Mouse (Mus musculus): ENCODE results near the gene Tiam2. TPM values are rescaled to one million over a fixed set of nuclear protein-coding genes. Genes with fewer than 3 reads are reported as not detected.

The Tiam2 gene
- polyA plus RNA-seq, 1 experiment from 2014 or later, result 19.5 TPM

GRCm38 (mm10) chr17:3454850-3455249 is 128.5 kb downstream of the Tiam2 start:
- H3K4me2 ChIP-seq (replicated peaks), result no peak overlapping the region
- H3K4me1 ChIP-seq, result 0 out of 2 replicates have a peak, but pooled peaks cover 5% of the 10 kb centered on the region
- H3K27me3 ChIP-seq, result no peaks in the 10 kb centered on the region
- no peak overlapping the region for H3K4me3 ChIP-seq
- H3K27ac ChIP-seq, result no peak overlapping the region
- 91% methylated on average over 9 of the region's 9 CpGs for WGBS
- ATAC-seq (ENCODE audit: insufficient number of reproducible peaks, insufficient read depth, low FRiP score, low TSS enrichment), result no peak
- H3K36me3 ChIP-seq, result peaks cover 13% of the 10 kb centered on the region
- H3K9ac ChIP-seq, result no peak overlapping the region
- no peaks in the 10 kb centered on the region for H3K9me3 ChIP-seq

- H3K9me3 ChIP-seq, result no peaks in the 10 kb centered on the region
- no peak overlapping the region for H3K9ac ChIP-seq
- no peak overlapping the region for H3K4me3 ChIP-seq
- WGBS, result 52% methylated on average over 2 of the region's 2 CpGs
- no peak overlapping the region for H3K27ac ChIP-seq
- no peak for ATAC-seq (ENCODE audit: insufficient number of reproducible peaks, insufficient read depth, low FRiP score, low TSS enrichment)
- 0 out of 2 replicates have a peak, but pooled peaks cover 5% of the 10 kb centered on the region for H3K4me1 ChIP-seq
- H3K27me3 ChIP-seq, result no peaks in the 10 kb centered on the region
- no peak overlapping the region for H3K4me2 ChIP-seq (replicated peaks)
- 0 out of 2 replicates have a peak, but pooled peaks cover 2% of the 10 kb centered on the region for H3K36me3 ChIP-seq
These were observed 131.7 kb downstream of the Tiam2 start for GRCm38 (mm10) chr17:3457914-3458681.

- H3K27ac ChIP-seq, result no peak overlapping the region
- WGBS, result 65% methylated on average over 4 of the region's 4 CpGs
- no peaks in the 10 kb centered on the region for H3K9me3 ChIP-seq
- H3K4me2 ChIP-seq (replicated peaks), result no peak overlapping the region
- no peaks in the 10 kb centered on the region for H3K36me3 ChIP-seq
- no peaks in the 10 kb centered on the region for H3K27me3 ChIP-seq
- no peak for ATAC-seq (ENCODE audit: insufficient number of reproducible peaks, insufficient read depth, low FRiP score, low TSS enrichment)
- H3K9ac ChIP-seq, result no peak overlapping the region
- no peak overlapping the region for H3K4me3 ChIP-seq
- H3K4me1 ChIP-seq, result peaks cover 10% of the 10 kb centered on the region; the same call in 1 of the 2 replicates
These were observed 139.5 kb downstream of the Tiam2 start for GRCm38 (mm10) chr17:3465861-3466260.

DNA sequence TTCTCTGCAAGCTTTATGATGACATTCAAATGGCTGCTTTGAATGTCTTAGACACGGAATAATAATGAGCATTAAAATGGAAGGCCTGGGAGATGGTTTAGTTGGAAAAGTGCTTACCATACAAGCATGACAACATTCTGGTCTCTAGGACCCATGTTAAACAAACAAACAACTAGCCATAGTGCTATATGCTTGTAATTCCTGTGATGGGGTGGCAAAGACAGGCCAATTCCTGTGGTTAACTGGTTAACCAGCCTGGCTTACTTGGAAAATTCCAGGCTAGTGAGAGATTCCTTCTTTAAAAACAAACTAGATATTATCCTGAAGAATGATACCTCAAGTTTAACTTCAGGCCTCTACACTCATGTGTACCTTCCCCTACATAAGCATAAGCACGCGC is 140.3 kb downstream of the Tiam2 start:
- Histone ChIP-seq H3K4me1 (peaks cover 10% of the 10 kb centered on the region; the same call in 1 of the 2 replicates), H3K9me3 (no peaks in the 10 kb centered on the region), H3K4me2 (replicated peaks) (no peak overlapping the region), H3K4me3 (no peak overlapping the region), H3K36me3 (peaks cover under 1% of the 10 kb centered on the region; the same call in 1 of the 2 replicates), H3K27ac (no peak overlapping the region), H3K9ac (no peak overlapping the region), H3K27me3 (no peaks in the 10 kb centered on the region)
- no peak for ATAC-seq (ENCODE audit: insufficient number of reproducible peaks, insufficient read depth, low FRiP score, low TSS enrichment)
- 94% methylated on average over 3 of the region's 3 CpGs for WGBS

- WGBS, result 82% methylated on average over 8 of the region's 8 CpGs
- no peak overlapping the region for H3K9ac ChIP-seq
- H3K4me1 ChIP-seq, result peaks cover 10% of the 10 kb centered on the region; the same call in 1 of the 2 replicates
- no peak overlapping the region for H3K4me3 ChIP-seq
- H3K36me3 ChIP-seq, result peaks cover 3% of the 10 kb centered on the region; the same call in 1 of the 2 replicates
- H3K27ac ChIP-seq, result no peak overlapping the region
- H3K27me3 ChIP-seq, result no peaks in the 10 kb centered on the region
- H3K9me3 ChIP-seq, result no peaks in the 10 kb centered on the region
- no peak overlapping the region for H3K4me2 ChIP-seq (replicated peaks)
- ATAC-seq (ENCODE audit: insufficient number of reproducible peaks, insufficient read depth, low FRiP score, low TSS enrichment), result no peak
These were observed 141.4 kb downstream of the Tiam2 start for GRCm38 (mm10) chr17:3467636-3468324.

DNA sequence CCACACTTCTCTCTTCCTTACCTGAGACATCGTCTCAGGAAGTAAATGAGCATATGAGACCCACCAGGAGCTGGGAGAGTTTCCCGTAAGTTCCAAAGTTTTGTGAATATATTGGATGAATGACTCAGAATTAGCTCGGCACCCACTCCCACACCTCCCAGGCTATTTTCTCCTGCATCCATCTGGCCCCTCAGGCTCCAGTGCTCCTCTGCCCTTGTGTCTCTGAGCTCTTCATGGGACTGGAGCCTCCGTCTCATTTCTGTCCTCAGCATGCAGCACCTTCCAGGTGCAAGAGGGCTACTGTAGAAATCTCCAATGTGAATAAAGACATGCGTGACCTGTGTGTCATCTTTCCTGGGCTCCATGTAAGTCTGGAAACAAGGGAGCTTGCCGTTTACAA is 145.6 kb downstream of the Tiam2 start:
- peaks cover 3% of the 10 kb centered on the region; the same call in 1 of the 2 replicates for H3K36me3 ChIP-seq
- H3K4me3 ChIP-seq, result no peak overlapping the region
- no peaks in the 10 kb centered on the region for H3K9me3 ChIP-seq
- 89% methylated on average over 6 of the region's 6 CpGs for WGBS
- no peak overlapping the region for H3K4me2 ChIP-seq (replicated peaks)
- no peaks in the 10 kb centered on the region for H3K4me1 ChIP-seq
- no peak overlapping the region for H3K27ac ChIP-seq
- no peak for ATAC-seq (ENCODE audit: insufficient number of reproducible peaks, insufficient read depth, low FRiP score, low TSS enrichment)
- H3K9ac ChIP-seq, result no peak overlapping the region
- H3K27me3 ChIP-seq, result no peaks in the 10 kb centered on the region

- Histone ChIP-seq H3K4me2 (replicated peaks) (no peak overlapping the region), H3K36me3 (peaks cover 8% of the 10 kb centered on the region), H3K4me3 (no peak overlapping the region), H3K9me3 (no peaks in the 10 kb centered on the region), H3K9ac (no peak overlapping the region), H3K27me3 (no peaks in the 10 kb centered on the region), H3K27ac (no peak overlapping the region), H3K4me1 (no peaks in the 10 kb centered on the region)
- 81% methylated on average over 2 of the region's 2 CpGs for WGBS
- no peak for ATAC-seq (ENCODE audit: insufficient number of reproducible peaks, insufficient read depth, low FRiP score, low TSS enrichment)
These were observed 150.2 kb downstream of the Tiam2 start for GRCm38 (mm10) chr17:3476546-3476945.

DNA sequence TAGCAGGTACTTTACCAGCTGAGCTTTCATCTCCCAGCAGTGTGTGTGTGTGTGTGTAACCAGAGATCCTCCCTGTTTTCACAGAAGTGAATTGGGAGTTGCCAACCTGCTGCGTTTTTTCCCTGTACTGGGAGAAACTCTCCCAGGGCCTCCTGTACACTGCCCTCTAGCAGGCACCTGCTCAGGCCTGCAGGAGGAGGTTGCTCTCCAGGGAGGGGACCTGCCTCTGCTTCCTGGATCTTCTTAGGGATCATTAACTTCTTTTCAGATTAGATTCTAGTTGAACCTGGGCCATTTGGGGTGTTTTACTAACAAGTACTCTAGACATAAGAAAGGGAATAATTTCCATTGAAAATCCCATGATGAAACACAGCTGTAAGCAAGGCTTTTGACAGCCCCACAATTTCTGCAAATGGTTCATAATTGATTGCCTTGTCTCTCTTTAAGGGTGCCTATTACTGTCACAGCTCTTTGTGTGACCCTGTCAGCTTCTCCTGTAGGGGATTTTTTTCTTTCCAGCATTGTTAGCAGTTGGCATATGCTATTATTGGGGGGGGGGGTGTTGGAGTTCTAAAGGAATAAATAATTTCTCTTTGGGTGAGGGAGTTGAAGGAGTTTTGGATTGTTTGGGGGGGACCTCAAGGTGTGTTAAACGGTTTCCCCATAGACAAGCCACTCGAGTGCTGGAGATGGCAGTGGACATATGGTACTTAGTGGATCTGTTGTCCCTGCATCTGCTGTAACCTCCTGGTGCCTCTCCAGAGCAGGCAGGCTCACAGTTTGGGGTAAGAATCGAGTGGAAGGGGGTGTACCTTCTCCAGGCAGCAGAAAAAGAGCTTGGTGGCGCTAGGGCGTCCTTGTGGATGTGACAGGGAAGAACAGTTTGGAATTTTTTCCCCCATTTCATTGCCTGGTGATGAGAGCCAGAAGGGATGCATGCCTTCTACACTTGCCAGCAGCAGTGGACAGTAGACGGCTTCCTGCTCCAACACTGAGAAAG is 155.5 kb downstream of the Tiam2 start:
- H3K9ac ChIP-seq, result no peak overlapping the region
- no peaks in the 10 kb centered on the region for H3K27me3 ChIP-seq
- H3K4me3 ChIP-seq, result no peak overlapping the region
- H3K4me1 ChIP-seq, result no peaks in the 10 kb centered on the region
- H3K4me2 ChIP-seq (replicated peaks), result no peak overlapping the region
- no peak for ATAC-seq (ENCODE audit: insufficient number of reproducible peaks, insufficient read depth, low FRiP score, low TSS enrichment)
- no peak overlapping the region for H3K27ac ChIP-seq
- 61% methylated on average over 7 of the region's 7 CpGs for WGBS
- no peaks in the 10 kb centered on the region for H3K9me3 ChIP-seq
- H3K36me3 ChIP-seq, result peaks cover 6% of the 10 kb centered on the region; the same call in 1 of the 2 replicates

DNA sequence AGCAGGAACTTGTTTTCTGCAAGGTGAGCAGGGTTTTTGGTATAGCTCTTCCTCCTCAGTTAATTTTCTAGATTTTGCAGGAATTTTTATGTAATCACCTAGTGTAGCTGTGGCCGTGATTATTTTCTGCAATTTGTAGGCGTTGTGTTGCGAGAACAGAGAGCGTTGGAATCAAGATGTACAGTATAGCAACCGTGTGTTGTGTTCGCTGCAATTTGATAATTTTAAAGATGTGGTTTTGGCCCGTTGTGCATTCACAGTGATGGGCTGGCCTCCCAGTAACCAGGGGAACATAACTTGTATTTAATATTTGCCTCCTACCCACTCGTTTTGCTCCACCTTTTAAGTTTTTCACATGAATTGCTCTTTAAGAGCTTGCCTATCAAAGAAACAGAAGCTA is 156.7 kb downstream of the Tiam2 start:
- Histone ChIP-seq H3K4me1 (no peaks in the 10 kb centered on the region), H3K27ac (no peak overlapping the region), H3K4me3 (no peak overlapping the region), H3K4me2 (replicated peaks) (no peak overlapping the region), H3K9me3 (no peaks in the 10 kb centered on the region), H3K36me3 (peaks cover 6% of the 10 kb centered on the region; the same call in 1 of the 2 replicates), H3K27me3 (no peaks in the 10 kb centered on the region), H3K9ac (no peak overlapping the region)
- ATAC-seq (ENCODE audit: insufficient number of reproducible peaks, insufficient read depth, low FRiP score, low TSS enrichment), result no peak
- 86% methylated on average over 8 of the region's 8 CpGs for WGBS

- Histone ChIP-seq H3K4me2 (replicated peaks) (no peak overlapping the region), H3K4me3 (no peak overlapping the region), H3K27ac (no peak overlapping the region), H3K27me3 (no peaks in the 10 kb centered on the region), H3K9ac (no peak overlapping the region), H3K36me3 (0 out of 2 replicates have a peak, but pooled peaks cover 4% of the 10 kb centered on the region), H3K9me3 (no peaks in the 10 kb centered on the region), H3K4me1 (no peaks in the 10 kb centered on the region)
- WGBS, result 74% methylated on average over 7 of the region's 7 CpGs
- no peak for ATAC-seq (ENCODE audit: insufficient number of reproducible peaks, insufficient read depth, low FRiP score, low TSS enrichment)
These were observed 159.5 kb downstream of the Tiam2 start for GRCm38 (mm10) chr17:3485851-3486250.

DNA sequence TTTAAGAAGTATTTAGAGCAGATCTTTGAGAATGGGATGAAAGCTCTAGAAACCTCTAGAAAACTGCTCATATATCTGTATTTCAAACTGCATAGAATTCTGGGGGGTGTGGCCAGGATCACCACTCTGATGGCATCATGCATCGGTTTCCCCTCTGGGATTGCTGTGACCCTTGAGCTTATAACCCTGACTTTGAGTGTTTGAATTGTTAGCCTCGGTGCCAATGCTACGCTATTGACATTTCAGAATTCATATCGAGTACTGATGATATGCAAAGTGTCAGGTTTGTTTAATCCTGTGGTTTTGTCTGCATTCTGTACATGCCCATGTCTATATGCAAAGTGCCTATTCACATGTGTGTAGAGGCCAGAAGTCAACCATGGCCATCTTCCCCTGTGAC is 160.8 kb downstream of the Tiam2 start:
- no peak for ATAC-seq (ENCODE audit: insufficient number of reproducible peaks, insufficient read depth, low FRiP score, low TSS enrichment)
- H3K27me3 ChIP-seq, result no peaks in the 10 kb centered on the region
- H3K27ac ChIP-seq, result no peak overlapping the region
- H3K4me1 ChIP-seq, result no peaks in the 10 kb centered on the region
- 92% methylated on average over 4 of the region's 4 CpGs for WGBS
- no peak overlapping the region for H3K4me2 ChIP-seq (replicated peaks)
- no peak overlapping the region for H3K9ac ChIP-seq
- no peak overlapping the region for H3K4me3 ChIP-seq
- 0 out of 2 replicates have a peak, but pooled peaks cover 4% of the 10 kb centered on the region for H3K36me3 ChIP-seq
- H3K9me3 ChIP-seq, result no peaks in the 10 kb centered on the region

Data from embryonic facial prominence, embryonic 12.5 days (tissue).